Mouse (Mus musculus): ENCODE measurements around the gene Pole2. TPM values are rescaled to one million over a fixed set of nuclear protein-coding genes. Genes with fewer than 3 reads are reported as not detected.
"Not testable (repeated sequence)": the region's sequence is repeated elsewhere in the genome, so short reads cannot be mapped to it uniquely, and the experiment has no call there.

Gene Pole2
- polyA plus RNA-seq, 1 experiment = 4.2 TPM

- H3K27me3 ChIP-seq (ENCODE audit: control insufficient read depth, insufficient read depth, low read length) = no peaks in the 10 kb centered on the region
- H3K4me3 ChIP-seq (ENCODE audit: extremely low read depth, insufficient read depth, insufficient read length) = peak overlapping the region; percentile 57
- no peak overlapping the region for H3K27ac ChIP-seq (ENCODE audit: insufficient read depth, low read length)
- H3K4me1 ChIP-seq (ENCODE audit: control insufficient read depth, insufficient read depth, insufficient read length) = no peaks in the 10 kb centered on the region
- no peak for DNase-seq (ENCODE audit: low read depth in 1 of 2, low spot score in 2 of 2)
- WGBS = 6% methylated on average over 18 of the region's 18 CpGs
- H3K36me3 ChIP-seq (ENCODE audit: control insufficient read depth, insufficient read depth, low read length) = no peaks in the 10 kb centered on the region
- TF ChIP-seq POLR2A (IDR thresholded peaks at IDR 0.05; ENCODE audit: low read depth, low read length) (no peak), CTCF (IDR thresholded peaks at IDR 0.05; ENCODE audit: extremely low read depth, insufficient read depth, insufficient read length, insufficient replicate concordance) (no peak)
These were observed 60.1 kb downstream of the Pole2 start for GRCm38 (mm10) chr12:69167656-69168460.

- 88% methylated on average over 8 of the region's 8 CpGs for WGBS
- H3K27me3 ChIP-seq (ENCODE audit: control insufficient read depth, insufficient read depth, low read length); H3K27ac ChIP-seq (ENCODE audit: insufficient read depth, low read length); DNase-seq (ENCODE audit: low read depth in 1 of 2, low spot score in 2 of 2); H3K4me3 ChIP-seq (ENCODE audit: extremely low read depth, insufficient read depth, insufficient read length); H3K4me1 ChIP-seq (ENCODE audit: control insufficient read depth, insufficient read depth, insufficient read length); H3K36me3 ChIP-seq (ENCODE audit: control insufficient read depth, insufficient read depth, low read length): not testable (repeated sequence)
These were observed 61.0 kb downstream of the Pole2 start for GRCm38 (mm10) chr12:69166861-69167581.

GRCm38 (mm10) chr12:69164904-69165303 is 63.1 kb downstream of the Pole2 start:
- Histone ChIP-seq H3K4me1 (ENCODE audit: control insufficient read depth, insufficient read depth, insufficient read length) (no peaks in the 10 kb centered on the region), H3K36me3 (ENCODE audit: control insufficient read depth, insufficient read depth, low read length) (no peaks in the 10 kb centered on the region), H3K27me3 (ENCODE audit: control insufficient read depth, insufficient read depth, low read length) (no peaks in the 10 kb centered on the region), H3K27ac (ENCODE audit: insufficient read depth, low read length) (no peak overlapping the region), H3K4me3 (ENCODE audit: extremely low read depth, insufficient read depth, insufficient read length) (no peak overlapping the region)
- no peak for TF ChIP-seq POLR2A (IDR thresholded peaks at IDR 0.05; ENCODE audit: low read depth, low read length)
- TF ChIP-seq CTCF (IDR thresholded peaks at IDR 0.05; ENCODE audit: extremely low read depth, insufficient read depth, insufficient read length, insufficient replicate concordance) = no peak
- 44% methylated on average over 3 of the region's 3 CpGs for WGBS
- no peak for DNase-seq (ENCODE audit: low read depth in 1 of 2, low spot score in 2 of 2)

GRCm38 (mm10) chr12:69163586-69163985 is 64.4 kb downstream of the Pole2 start:
- not testable (repeated sequence) for H3K27me3 ChIP-seq (ENCODE audit: control insufficient read depth, insufficient read depth, low read length); H3K27ac ChIP-seq (ENCODE audit: insufficient read depth, low read length); DNase-seq (ENCODE audit: low read depth in 1 of 2, low spot score in 2 of 2); H3K4me3 ChIP-seq (ENCODE audit: extremely low read depth, insufficient read depth, insufficient read length); H3K4me1 ChIP-seq (ENCODE audit: control insufficient read depth, insufficient read depth, insufficient read length); H3K36me3 ChIP-seq (ENCODE audit: control insufficient read depth, insufficient read depth, low read length)
- WGBS = 72% methylated on average over 4 of the region's 4 CpGs

GRCm38 (mm10) chr12:69160677-69161076 is 67.3 kb downstream of the Pole2 start:
- H3K27ac ChIP-seq (ENCODE audit: insufficient read depth, low read length); H3K4me3 ChIP-seq (ENCODE audit: extremely low read depth, insufficient read depth, insufficient read length); DNase-seq (ENCODE audit: low read depth in 1 of 2, low spot score in 2 of 2); H3K36me3 ChIP-seq (ENCODE audit: control insufficient read depth, insufficient read depth, low read length); H3K27me3 ChIP-seq (ENCODE audit: control insufficient read depth, insufficient read depth, low read length); H3K4me1 ChIP-seq (ENCODE audit: control insufficient read depth, insufficient read depth, insufficient read length): not testable (repeated sequence)
- WGBS = 90% methylated on average over 2 of the region's 2 CpGs

- TF ChIP-seq CTCF (IDR thresholded peaks at IDR 0.05; ENCODE audit: extremely low read depth, insufficient read depth, insufficient read length, insufficient replicate concordance) (no peak), POLR2A (IDR thresholded peaks at IDR 0.05; ENCODE audit: low read depth, low read length) (no peak)
- H3K36me3 ChIP-seq (ENCODE audit: control insufficient read depth, insufficient read depth, low read length) = peaks cover 9% of the 10 kb centered on the region
- H3K27me3 ChIP-seq (ENCODE audit: control insufficient read depth, insufficient read depth, low read length) = no peaks in the 10 kb centered on the region
- peak in 1 of 2 experiments; percentile 83 for DNase-seq (ENCODE audit: low read depth in 1 of 2, low spot score in 2 of 2)
- H3K4me3 ChIP-seq (ENCODE audit: extremely low read depth, insufficient read depth, insufficient read length) = no peak overlapping the region; the same call in 1 of the 2 replicates
- peaks cover 3% of the 10 kb centered on the region; the same call in 1 of the 2 replicates for H3K4me1 ChIP-seq (ENCODE audit: control insufficient read depth, insufficient read depth, insufficient read length)
- peak overlapping the region; percentile 69; the same call in 1 of the 2 replicates for H3K27ac ChIP-seq (ENCODE audit: insufficient read depth, low read length)
- WGBS = 2% methylated on average over 9 of the region's 9 CpGs
These were observed 68.4 kb downstream of the Pole2 start for GRCm38 (mm10) chr12:69159578-69159940.
